Mouse (Mus musculus) liver, embryonic 16.5 days (tissue): ENCODE measurements at regions not wholly inside any gene's neighbourhood (a gene's known extent, or its start where the extent isn't known, plus 50 kb on each side); places are given as distances from the start of the nearest gene placed in this dataset.
"Not testable (repeated sequence)": the region's sequence is repeated elsewhere in the genome, so short reads cannot be mapped to it uniquely, and the experiment has no call there.

Experiments
- ATAC-seq: fragments of 200-750 bp; cut with Nextera tagmentation; 2 replicates; pipeline ENCODE4 v1.8.0; 2017; ENCODE audit warnings: low read depth, mild to moderate bottlenecking, moderate number of reproducible peaks, moderate library complexity
- H3K27ac ChIP-seq: fragments of 300-500 bp; sonication (generic); 2 replicates; pipeline ENCODE4 v1.5.1; 2014; ENCODE audit warnings: mild to moderate bottlenecking, low read length
- H3K27me3 ChIP-seq: fragments of 300-500 bp; sonication (generic); 2 replicates; pipeline ENCODE4 v1.6.1; 2014; ENCODE audit warnings: low read depth, low read length, mixed read lengths; ENCODE audit not compliant: control insufficient read depth, insufficient read depth
- H3K36me3 ChIP-seq: fragments of 300-500 bp; sonication (generic); 2 replicates; pipeline ENCODE4 v1.6.1; 2014; ENCODE audit warnings: mild to moderate bottlenecking; ENCODE audit not compliant: control insufficient read depth, insufficient read depth
- H3K4me1 ChIP-seq: fragments of 300-500 bp; sonication (generic); 2 replicates; pipeline ENCODE4 v1.6.1; 2014; ENCODE audit warnings: low read depth, low read length, mixed read lengths; ENCODE audit not compliant: control insufficient read depth
- H3K4me2 ChIP-seq: fragments of 300-500 bp; sonication (generic); 2 replicates; pipeline ENCODE4 v1.6.1; 2014; ENCODE audit warnings: low read depth, low read length, mixed read lengths
- H3K4me3 ChIP-seq: fragments of 300-500 bp; sonication (generic); 2 replicates; pipeline ENCODE4 v1.5.1; 2014; ENCODE audit warnings: low read depth, mild to moderate bottlenecking, low read length
- H3K9ac ChIP-seq: fragments of 300-500 bp; sonication (generic); 2 replicates; pipeline ENCODE4 v1.6.1; 2014; ENCODE audit warnings: low read depth, low read length
- H3K9me3 ChIP-seq: fragments of 300-500 bp; sonication (generic); replicated peaks from 2 replicates; pipeline ENCODE4 v1.6.1; 2016; ENCODE audit warnings: low read length; ENCODE audit not compliant: control insufficient read depth
- WGBS: fragments of 180-500 bp; shearing (Covaris S2); extraction: QIAGEN DNeasy Blood & Tissue Kit; methylation state at CpG from one replicate; pipeline ENCODE4 v1.1.7; 2014; ENCODE audit not compliant: insufficient replicate concordance; 5-methylcytosine and 5-hydroxymethylcytosine counted together

GRCm38 (mm10) chr14:19080001-19080400, 185.9 kb upstream of the Ube2e2 start:
- not testable (repeated sequence) for H3K27ac ChIP-seq, H3K36me3 ChIP-seq, ATAC-seq, H3K27me3 ChIP-seq, H3K4me3 ChIP-seq, H3K4me1 ChIP-seq, H3K9me3 ChIP-seq, H3K4me2 ChIP-seq, H3K9ac ChIP-seq
- WGBS = 72% methylated on average over 4 of the region's 4 CpGs

GRCm38 (mm10) chr14:19041984-19042760, 148.1 kb upstream of the Ube2e2 start:
- ATAC-seq = no peak
- Histone ChIP-seq H3K27ac (no peak overlapping the region), H3K4me1 (no peaks in the 10 kb centered on the region), H3K9ac (no peak overlapping the region), H3K4me3 (peak overlapping the region; percentile 21; the same call in 1 of the 2 replicates), H3K36me3 (no peaks in the 10 kb centered on the region), H3K4me2 (peak overlapping the region; percentile 49), H3K27me3 (no peaks in the 10 kb centered on the region), H3K9me3 (no peaks in the 10 kb centered on the region)
- 2% methylated on average over 49 of the region's 49 CpGs for WGBS

GRCm38 (mm10) chr14:19020102-19020501, 126.0 kb upstream of the Ube2e2 start:
- Histone ChIP-seq H3K4me2 (no peak overlapping the region), H3K36me3 (no peaks in the 10 kb centered on the region), H3K4me3 (no peak overlapping the region), H3K27ac (no peak overlapping the region), H3K27me3 (no peaks in the 10 kb centered on the region), H3K4me1 (no peaks in the 10 kb centered on the region), H3K9ac (no peak overlapping the region), H3K9me3 (no peaks in the 10 kb centered on the region)
- 9% methylated on average over 2 of the region's 2 CpGs for WGBS
- ATAC-seq = no peak

GRCm38 (mm10) chr14:19015406-19015805, 121.3 kb upstream of the Ube2e2 start:
- Histone ChIP-seq H3K4me3 (no peak overlapping the region), H3K9ac (no peak overlapping the region), H3K9me3 (no peaks in the 10 kb centered on the region), H3K27me3 (no peaks in the 10 kb centered on the region), H3K36me3 (no peaks in the 10 kb centered on the region), H3K4me2 (no peak overlapping the region), H3K4me1 (no peaks in the 10 kb centered on the region), H3K27ac (no peak overlapping the region)
- no peak for ATAC-seq
- 33% methylated on average over 4 of the region's 4 CpGs for WGBS

- not testable (repeated sequence) for H3K9ac ChIP-seq, H3K4me2 ChIP-seq, H3K4me1 ChIP-seq, H3K27ac ChIP-seq, H3K27me3 ChIP-seq, H3K9me3 ChIP-seq, H3K4me3 ChIP-seq, H3K36me3 ChIP-seq, ATAC-seq
- whole genome bisulfite sequencing = 79% methylated on average over 2 of the region's 2 CpGs
Observed at GRCm38 (mm10) chr14:19013558-19013957, 119.5 kb upstream of the Ube2e2 start.

- Histone ChIP-seq H3K9me3 (no peaks in the 10 kb centered on the region), H3K4me1 (no peaks in the 10 kb centered on the region), H3K27me3 (no peaks in the 10 kb centered on the region), H3K36me3 (no peaks in the 10 kb centered on the region), H3K4me2 (no peak overlapping the region), H3K4me3 (no peak overlapping the region), H3K9ac (no peak overlapping the region), H3K27ac (no peak overlapping the region)
- no peak for ATAC-seq
- WGBS = 63% methylated on average over 3 of the region's 3 CpGs
Observed at GRCm38 (mm10) chr14:18983901-18984300, 89.8 kb upstream of the Ube2e2 start.

- no peak overlapping the region for H3K27ac ChIP-seq
- H3K4me1 ChIP-seq = no peaks in the 10 kb centered on the region
- no peak overlapping the region for H3K4me3 ChIP-seq
- no peaks in the 10 kb centered on the region for H3K27me3 ChIP-seq
- 67% methylated on average over 1 of the region's 1 CpGs for WGBS
- H3K4me2 ChIP-seq = no peak overlapping the region
- H3K9me3 ChIP-seq = no peaks in the 10 kb centered on the region
- ATAC-seq = no peak
- H3K9ac ChIP-seq = no peak overlapping the region
- H3K36me3 ChIP-seq = no peaks in the 10 kb centered on the region
Observed at GRCm38 (mm10) chr14:18963864-18964263, 69.8 kb upstream of the Ube2e2 start.

- Histone ChIP-seq H3K9ac (no peak overlapping the region), H3K27me3 (no peaks in the 10 kb centered on the region), H3K9me3 (no peaks in the 10 kb centered on the region), H3K27ac (no peak overlapping the region), H3K36me3 (no peaks in the 10 kb centered on the region), H3K4me2 (no peak overlapping the region), H3K4me1 (no peaks in the 10 kb centered on the region), H3K4me3 (no peak overlapping the region)
- 76% methylated on average over 2 of the region's 2 CpGs for WGBS
- ATAC-seq = peak; percentile 77
Observed at GRCm38 (mm10) chr14:18963287-18963686, 69.2 kb upstream of the Ube2e2 start.
